Mouse (Mus musculus) limb, embryonic 10.5 days (tissue): Measurements from ENCODE around the gene Kng1. TPM values are rescaled to one million over a fixed set of nuclear protein-coding genes. Genes with fewer than 3 reads are reported as not detected.

Source experiments
- DNase-seq: peaks from one replicate; pipeline ENCODE4 v3.0.0-alpha.2; 2017; ENCODE audit warnings: low spot score
- H3K27ac ChIP-seq: fragments of 300-500 bp; sonication (generic); 2 replicates; pipeline ENCODE4 v1.5.1; 2016; ENCODE audit warnings: mild to moderate bottlenecking
- H3K27me3 ChIP-seq: fragments of 300-500 bp; sonication (generic); 2 replicates; pipeline ENCODE4 v1.6.1; 2016; ENCODE audit warnings: low read depth, mild to moderate bottlenecking; ENCODE audit not compliant: poor library complexity, severe bottlenecking
- H3K36me3 ChIP-seq: fragments of 300-500 bp; sonication (generic); 2 replicates; pipeline ENCODE4 v1.6.1; 2016; ENCODE audit warnings: mild to moderate bottlenecking, moderate library complexity
- H3K4me1 ChIP-seq: fragments of 300-500 bp; sonication (generic); 2 replicates; pipeline ENCODE4 v1.6.1; 2016
- H3K4me3 ChIP-seq: fragments of 300-500 bp; sonication (generic); 2 replicates; pipeline ENCODE4 v1.5.1; 2016; ENCODE audit warnings: mild to moderate bottlenecking, moderate library complexity
- H3K9me3 ChIP-seq: fragments of 300-500 bp; sonication (generic); replicated peaks from 2 replicates; pipeline ENCODE4 v1.6.1; 2016; ENCODE audit warnings: mild to moderate bottlenecking
- WGBS: fragments of 180-500 bp; shearing (Covaris S2); methylation state at CpG from one replicate; pipeline ENCODE4 v1.1.7; 2016; 5-methylcytosine and 5-hydroxymethylcytosine counted together
- polyA plus RNA-seq: library from polyadenylated mRNA; unstranded; fragments of >200 nt; fragmentation: Nextera tagmentation; extraction: Ambion mirVana; gene quantifications from 2 replicates; pipeline ENCODE4 v1.2.1, GENCODE M21; 2016

Kng1 gene
- polyA plus RNA-seq, 1 experiment from 2014 or later = not detected

DNA sequence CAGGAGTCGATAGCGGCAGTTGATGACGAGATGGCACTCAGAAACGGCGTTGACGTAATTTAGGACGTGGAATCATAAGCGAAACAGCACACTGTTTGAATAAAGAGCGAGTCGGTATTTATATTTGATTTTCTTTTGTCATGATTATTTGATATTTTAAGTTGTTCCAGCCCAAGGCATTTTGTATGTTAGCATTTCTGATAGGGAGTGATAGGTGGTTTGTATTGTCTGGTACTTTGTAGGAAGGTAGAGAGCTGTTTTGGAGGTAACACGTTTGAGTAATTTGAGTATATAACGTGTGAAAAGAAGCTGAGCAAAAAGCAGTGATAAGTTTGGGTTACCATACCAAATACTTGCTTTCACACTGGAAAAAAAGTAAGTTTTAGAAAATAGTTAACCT lies 54.7 kb downstream of the Kng1 start:
- Histone ChIP-seq H3K27ac (no peak overlapping the region), H3K9me3 (no peaks in the 10 kb centered on the region), H3K27me3 (no peaks in the 10 kb centered on the region), H3K36me3 (peaks cover 89% of the 10 kb centered on the region), H3K4me1 (peaks cover 14% of the 10 kb centered on the region), H3K4me3 (no peak overlapping the region)
- 88% methylated on average over 12 of the region's 12 CpGs for WGBS
- DNase-seq = no peak

DNA sequence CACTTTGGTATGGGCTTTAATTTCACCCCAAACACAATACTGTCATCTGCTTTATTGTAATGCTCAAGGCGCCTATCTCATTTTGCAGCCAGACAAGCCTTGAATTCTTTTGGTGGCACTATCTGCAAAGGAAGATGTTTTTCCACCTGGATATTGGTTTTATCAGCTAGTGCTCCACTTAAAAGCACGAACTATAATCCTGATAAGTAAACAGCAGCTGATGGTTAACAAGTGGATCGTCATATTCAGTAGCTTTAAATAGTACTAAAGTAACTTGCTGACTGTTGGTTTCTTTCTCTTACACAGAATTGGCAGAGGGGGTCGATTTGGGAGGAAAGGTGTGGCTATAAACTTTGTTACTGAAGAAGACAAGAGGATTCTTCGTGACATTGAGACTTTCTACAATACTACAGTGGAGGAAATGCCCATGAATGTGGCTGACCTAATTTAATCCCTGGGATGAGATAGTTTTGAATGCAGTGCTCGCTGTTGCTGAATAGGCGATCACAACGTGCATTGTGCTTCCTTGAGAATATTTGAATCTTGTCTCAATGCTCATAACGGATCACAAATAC lies 55.3 kb downstream of the Kng1 start:
- Histone ChIP-seq H3K27ac (no peak overlapping the region), H3K36me3 (peaks cover 95% of the 10 kb centered on the region), H3K4me3 (no peak overlapping the region), H3K4me1 (peaks cover 14% of the 10 kb centered on the region), H3K27me3 (no peaks in the 10 kb centered on the region), H3K9me3 (no peaks in the 10 kb centered on the region)
- DNase-seq = no peak
- WGBS = 67% methylated on average over 9 of the region's 9 CpGs

DNA sequence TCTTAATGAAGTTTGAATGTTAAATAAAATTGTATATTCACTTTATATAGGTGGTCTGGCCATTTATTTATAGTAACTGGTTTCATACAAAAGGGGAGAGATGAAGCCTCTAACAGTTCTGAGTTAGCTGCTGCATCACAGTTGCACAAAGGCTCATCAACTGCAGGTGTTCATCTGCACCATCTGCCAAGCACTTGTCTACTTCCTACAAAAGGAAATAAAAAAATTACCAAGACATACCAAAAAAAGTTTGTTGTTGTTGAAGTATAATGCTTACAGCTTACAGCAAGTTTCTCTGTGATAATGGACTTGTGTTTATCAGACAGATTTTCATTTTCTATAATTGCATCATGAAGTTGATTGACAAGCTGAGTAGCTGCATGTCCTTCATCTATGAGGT lies 56.2 kb downstream of the Kng1 start:
- no peak for DNase-seq
- Histone ChIP-seq H3K4me1 (peaks cover 14% of the 10 kb centered on the region), H3K27me3 (no peaks in the 10 kb centered on the region), H3K9me3 (no peaks in the 10 kb centered on the region), H3K27ac (no peak overlapping the region), H3K4me3 (no peak overlapping the region), H3K36me3 (peaks cover 94% of the 10 kb centered on the region)

DNA sequence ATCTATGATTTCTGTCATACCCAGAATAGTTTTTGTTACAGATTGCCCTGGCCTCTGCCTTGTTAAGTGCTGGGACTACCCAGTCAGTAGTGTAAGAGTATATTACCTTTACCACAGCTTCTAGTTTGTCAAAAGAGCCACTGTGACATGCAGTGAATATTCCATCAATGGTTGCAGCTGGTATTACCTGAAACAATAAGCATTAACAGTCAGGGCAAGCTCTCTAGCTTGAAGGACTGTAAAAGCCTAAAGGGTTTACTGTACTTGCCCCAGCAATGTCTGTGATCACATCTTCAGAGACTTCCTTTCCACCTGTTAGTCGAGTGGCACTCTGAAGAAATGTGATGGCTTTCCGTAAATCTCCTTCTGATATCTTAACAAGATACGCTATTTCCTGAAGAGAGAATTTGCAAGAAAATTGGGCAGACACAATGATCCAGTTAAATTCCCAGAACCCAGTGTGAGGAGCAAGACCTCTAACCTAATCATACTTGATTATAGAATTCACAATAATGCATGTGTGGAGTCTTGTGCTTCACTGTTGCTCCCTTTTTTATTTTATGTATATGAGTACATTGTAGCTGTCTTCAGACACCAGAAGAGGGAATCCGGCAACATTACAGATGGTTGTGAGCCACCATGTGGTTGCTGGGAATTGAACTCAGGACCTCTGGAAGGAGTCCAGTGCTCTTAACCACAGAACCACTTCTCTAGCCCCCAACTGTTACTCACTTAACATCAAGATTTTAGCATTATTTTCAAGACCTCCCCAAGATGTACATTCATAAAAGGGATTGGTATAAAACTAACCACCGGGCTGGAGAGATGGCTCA lies 56.9 kb downstream of the Kng1 start:
- Histone ChIP-seq H3K27me3 (no peaks in the 10 kb centered on the region), H3K9me3 (no peaks in the 10 kb centered on the region), H3K4me3 (no peak overlapping the region), H3K36me3 (peaks cover 94% of the 10 kb centered on the region), H3K27ac (no peak overlapping the region), H3K4me1 (peaks cover 7% of the 10 kb centered on the region)
- no peak for DNase-seq
- 74% methylated on average over 5 of the region's 5 CpGs for WGBS

DNA sequence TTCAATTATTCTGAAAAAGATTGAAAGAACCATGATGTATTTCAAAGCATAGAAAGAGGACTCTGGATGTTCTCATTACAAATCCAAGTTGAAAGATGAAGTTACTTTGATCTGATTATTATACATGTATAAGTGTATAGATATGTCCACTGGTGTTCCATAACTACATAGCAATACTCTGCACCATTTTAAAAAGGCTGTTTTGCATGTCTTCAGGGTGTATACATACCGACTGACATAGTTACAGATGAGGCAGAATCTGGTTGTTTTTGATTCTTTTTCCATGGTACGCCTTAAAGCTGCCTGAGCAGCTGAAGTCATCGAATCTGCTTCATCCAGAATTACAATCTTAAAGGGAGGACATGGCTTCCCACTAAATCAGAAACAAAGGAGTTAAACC lies 57.8 kb downstream of the Kng1 start:
- Histone ChIP-seq H3K9me3 (no peaks in the 10 kb centered on the region), H3K36me3 (peaks cover 94% of the 10 kb centered on the region)
- DNase-seq = no peak

DNA sequence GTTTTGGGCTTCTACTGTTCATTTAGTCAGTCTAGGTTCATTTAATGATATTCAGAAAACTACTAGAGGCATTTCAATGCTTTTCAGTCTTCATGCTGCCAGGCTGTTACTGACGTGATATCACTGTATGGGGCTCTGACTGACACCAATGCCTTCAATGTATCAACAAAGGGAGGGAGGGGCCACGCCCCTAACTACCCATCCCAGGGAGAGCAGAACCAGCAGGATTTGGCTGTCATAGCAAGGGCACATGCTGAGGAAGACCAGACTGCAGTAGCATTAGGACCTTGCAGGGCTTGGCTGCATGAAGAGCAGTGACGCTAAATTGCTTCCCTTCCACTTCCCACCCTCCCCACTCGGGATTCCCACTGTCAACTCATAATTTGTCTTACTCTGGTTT lies 59.5 kb downstream of the Kng1 start:
- WGBS = 69% methylated on average over 4 of the region's 4 CpGs
- no peaks in the 10 kb centered on the region for H3K9me3 ChIP-seq
- DNase-seq = no peak
- H3K27me3 ChIP-seq = no peaks in the 10 kb centered on the region
- H3K27ac ChIP-seq = no peak overlapping the region
- peaks cover 94% of the 10 kb centered on the region for H3K36me3 ChIP-seq
- H3K4me3 ChIP-seq = no peak overlapping the region
- H3K4me1 ChIP-seq = no peaks in the 10 kb centered on the region

More for the DNA sequence above, 57.8 kb downstream of the Kng1 start:
- H3K27me3 ChIP-seq = no peaks in the 10 kb centered on the region
- H3K4me3 ChIP-seq = no peak overlapping the region
- no peak overlapping the region for H3K27ac ChIP-seq
- H3K4me1 ChIP-seq = no peaks in the 10 kb centered on the region
- 87% methylated on average over 3 of the region's 3 CpGs for WGBS

DNA sequence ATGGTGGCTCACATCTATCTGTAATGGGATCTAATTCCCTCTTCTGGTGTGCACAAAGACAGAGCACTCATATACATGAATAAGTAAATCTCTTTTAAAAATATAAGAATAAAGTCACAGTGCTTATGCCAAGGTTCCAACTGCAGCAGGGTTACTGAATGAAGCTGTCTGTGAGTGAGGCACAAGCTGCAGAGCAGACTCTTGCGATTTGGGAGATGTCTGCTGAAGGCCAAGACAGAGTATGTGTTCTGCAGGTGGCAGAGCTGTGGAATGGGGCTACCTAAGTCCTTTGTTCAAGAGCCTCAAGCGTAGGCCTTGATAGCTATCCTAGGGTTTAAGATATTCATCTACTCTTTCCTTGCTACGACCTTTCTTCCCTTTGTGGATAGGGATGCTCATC lies 64.8 kb downstream of the Kng1 start:
- Histone ChIP-seq H3K36me3 (peaks cover 75% of the 10 kb centered on the region), H3K27me3 (no peaks in the 10 kb centered on the region), H3K9me3 (no peaks in the 10 kb centered on the region), H3K4me3 (no peak overlapping the region), H3K4me1 (peaks cover 6% of the 10 kb centered on the region), H3K27ac (no peak overlapping the region)
- 94% methylated on average over 3 of the region's 3 CpGs for WGBS
- DNase-seq = no peak

DNA sequence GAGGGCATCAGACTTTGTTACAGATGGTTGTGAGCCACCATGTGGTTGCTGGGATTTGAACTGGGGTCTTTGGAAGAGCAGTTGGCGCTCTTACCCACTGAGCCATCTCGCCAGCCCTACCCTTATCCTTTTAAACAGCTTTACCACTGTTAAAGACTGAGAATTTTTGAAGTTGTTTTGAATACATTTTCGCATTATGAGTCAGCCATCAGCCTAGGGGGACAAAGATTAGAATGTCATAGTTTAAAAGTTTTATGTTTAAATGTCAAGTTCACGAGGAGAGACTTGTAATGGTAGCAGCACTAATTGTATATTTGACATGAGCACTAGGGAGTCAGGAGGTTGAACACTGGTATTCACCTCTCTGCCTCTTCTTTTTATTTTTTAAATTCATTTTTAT lies 65.4 kb downstream of the Kng1 start:
- DNase-seq = no peak
- no peaks in the 10 kb centered on the region for H3K9me3 ChIP-seq
- 94% methylated on average over 4 of the region's 4 CpGs for WGBS
- H3K4me3 ChIP-seq = no peak overlapping the region
- H3K4me1 ChIP-seq = peaks cover 6% of the 10 kb centered on the region
- peaks cover 68% of the 10 kb centered on the region for H3K36me3 ChIP-seq
- H3K27ac ChIP-seq = no peak overlapping the region
- no peaks in the 10 kb centered on the region for H3K27me3 ChIP-seq

DNA sequence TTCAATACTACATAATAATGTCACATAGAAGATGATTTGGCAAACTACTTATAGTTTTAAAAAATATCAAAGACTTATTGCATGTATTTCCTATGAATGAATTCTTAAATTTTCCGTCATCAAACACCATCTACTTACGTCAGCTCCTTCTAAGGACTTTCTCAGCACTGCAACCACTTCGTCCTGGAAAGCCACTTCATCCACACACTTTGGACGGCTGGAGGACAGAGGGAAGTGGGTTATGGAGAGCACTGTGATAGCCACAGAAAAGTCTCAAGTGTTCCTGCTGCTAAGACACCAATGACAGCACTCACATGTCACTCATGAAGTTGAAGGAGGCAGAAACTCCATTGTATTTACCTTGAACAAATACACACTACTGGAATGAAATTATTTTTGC lies 66.7 kb downstream of the Kng1 start:
- peaks cover 16% of the 10 kb centered on the region for H3K4me1 ChIP-seq
- no peak overlapping the region for H3K27ac ChIP-seq
- no peaks in the 10 kb centered on the region for H3K27me3 ChIP-seq
- WGBS = 94% methylated on average over 4 of the region's 4 CpGs
- no peak overlapping the region for H3K4me3 ChIP-seq
- DNase-seq = no peak
- no peaks in the 10 kb centered on the region for H3K9me3 ChIP-seq
- H3K36me3 ChIP-seq = peaks cover 57% of the 10 kb centered on the region

DNA sequence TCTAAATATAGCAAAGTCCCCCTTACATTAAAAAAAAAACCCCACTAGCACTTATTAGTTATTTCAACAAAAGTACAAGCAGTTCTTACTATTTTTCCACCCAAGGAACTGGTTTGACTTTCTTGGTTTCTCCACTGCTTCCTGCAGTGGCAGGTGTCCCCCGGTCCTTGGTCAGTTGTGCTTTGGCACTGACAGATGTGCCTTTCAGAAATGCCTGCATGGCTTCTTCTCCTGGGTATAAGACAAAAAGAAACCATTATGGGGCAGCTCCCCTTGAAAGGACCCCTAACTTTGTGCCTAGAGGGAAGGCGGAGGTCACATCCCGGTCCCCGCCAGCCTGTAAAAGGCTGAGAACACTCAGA lies 69.6 kb downstream of the Kng1 start:
- Histone ChIP-seq H3K27ac (peak overlapping the region; percentile 97), H3K36me3 (peaks cover 28% of the 10 kb centered on the region), H3K9me3 (no peaks in the 10 kb centered on the region), H3K4me1 (peaks cover 16% of the 10 kb centered on the region), H3K4me3 (peak overlapping the region; percentile 81), H3K27me3 (no peaks in the 10 kb centered on the region)
- WGBS = 0% methylated on average over 4 of the region's 4 CpGs
- no peak for DNase-seq

DNA sequence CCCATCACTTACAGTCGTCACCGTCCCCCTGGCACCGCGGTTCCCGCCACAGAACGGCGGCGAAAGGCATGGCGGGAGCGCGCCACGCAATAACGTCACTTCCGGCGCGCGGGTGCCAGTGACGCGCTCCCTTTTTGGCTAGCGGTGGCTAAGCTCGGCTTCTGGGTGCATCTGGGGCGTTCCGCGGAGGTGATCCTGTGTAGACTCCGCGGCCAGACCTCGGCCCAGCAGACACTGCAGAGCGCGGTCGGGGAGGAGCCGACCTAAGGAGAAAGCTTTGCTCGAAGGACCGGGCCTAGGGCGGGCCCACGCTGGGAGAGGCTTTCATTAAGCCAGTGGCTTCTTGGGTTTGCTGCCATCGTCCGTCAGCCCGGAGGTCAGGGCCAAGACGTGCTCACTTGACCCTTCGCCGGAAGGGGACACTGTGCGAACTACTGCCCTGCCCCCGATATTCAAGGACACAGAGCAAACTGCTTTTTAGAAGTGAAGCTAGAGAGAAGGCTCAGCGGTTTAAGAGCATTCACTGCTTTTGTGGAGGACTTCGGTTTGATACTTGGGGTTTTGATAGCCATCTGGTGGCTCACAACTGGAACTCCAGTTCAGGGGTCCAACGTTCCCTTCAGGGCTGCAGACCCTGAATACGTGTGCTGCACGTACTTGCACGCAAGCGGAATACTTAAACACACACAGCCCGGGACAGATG lies 70.2 kb downstream of the Kng1 start, which contains the start of gene Rfc4:
Gene Rfc4 (minus strand): TSS at position 65 of the 703 bp plus-strand sequence.
- H3K27me3 ChIP-seq = no peaks in the 10 kb centered on the region
- peaks cover 16% of the 10 kb centered on the region for H3K4me1 ChIP-seq
- H3K4me3 ChIP-seq = peak within 1 kb of the TSS; percentile 81
- peak; percentile 95 for DNase-seq
- peak within 1 kb of the TSS; percentile 97 for H3K27ac ChIP-seq
- H3K9me3 ChIP-seq = no peaks in the 10 kb centered on the region
- H3K36me3 ChIP-seq = peaks cover 23% of the 10 kb centered on the region
- under 1% methylated on average over 51 of the region's 51 CpGs for WGBS

DNA sequence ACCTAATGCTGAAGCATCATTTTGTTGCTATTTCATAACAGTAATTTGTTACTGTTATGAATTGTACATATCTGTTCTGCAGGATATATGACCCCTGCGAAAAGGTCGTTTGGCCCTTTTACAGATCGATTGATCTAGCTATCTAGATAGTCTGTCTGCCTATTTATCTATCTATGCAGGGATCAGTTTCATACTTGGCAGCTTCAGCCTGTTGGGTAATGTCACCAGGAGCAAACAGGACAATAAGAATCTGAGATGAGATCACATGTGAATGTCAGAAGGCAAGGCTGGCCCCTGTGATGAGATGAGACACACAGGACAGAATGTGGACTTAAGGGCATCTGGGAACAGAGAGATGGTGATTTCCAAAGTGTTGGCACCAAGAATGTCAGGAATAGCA lies 72.6 kb downstream of the Kng1 start:
- H3K9me3 ChIP-seq = no peaks in the 10 kb centered on the region
- H3K36me3 ChIP-seq = peaks cover 2% of the 10 kb centered on the region; the same call in 1 of the 2 replicates
- WGBS = 88% methylated on average over 3 of the region's 3 CpGs
- peaks cover 16% of the 10 kb centered on the region for H3K4me1 ChIP-seq
- no peak for DNase-seq
- no peak overlapping the region for H3K4me3 ChIP-seq
- no peaks in the 10 kb centered on the region for H3K27me3 ChIP-seq
- no peak overlapping the region for H3K27ac ChIP-seq
